Mouse (Mus musculus): ENCODE results near the gene Wfdc17.
A peak's percentile ranks its signal among the peaks of the same experiment; 100 is the strongest.

Wfdc17 gene

DNA sequence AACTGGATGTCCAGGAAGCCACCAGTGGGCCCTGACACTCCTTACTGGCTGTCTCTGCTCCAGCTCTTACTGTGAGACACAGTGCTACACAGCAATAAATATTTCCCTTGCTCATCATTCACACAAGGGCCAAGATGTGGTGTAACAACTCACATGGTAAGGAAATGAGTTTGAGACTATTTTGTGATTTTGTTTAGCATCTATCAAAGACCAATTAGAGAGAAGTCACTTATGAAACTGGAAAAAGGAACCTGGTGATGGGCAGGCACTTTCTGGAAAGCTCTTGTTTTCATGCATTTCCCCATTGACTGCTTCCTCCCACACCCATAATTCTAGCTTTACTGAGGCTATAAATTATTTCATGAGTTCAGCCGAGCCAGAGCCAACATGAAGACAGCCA, at the start of gene Wfdc17:
TSS of gene Wfdc17 (plus strand) at position 287 of the 400 bp plus-strand sequence.
- no peak for DNase-seq (ENCODE audit: low spot score)

DNA sequence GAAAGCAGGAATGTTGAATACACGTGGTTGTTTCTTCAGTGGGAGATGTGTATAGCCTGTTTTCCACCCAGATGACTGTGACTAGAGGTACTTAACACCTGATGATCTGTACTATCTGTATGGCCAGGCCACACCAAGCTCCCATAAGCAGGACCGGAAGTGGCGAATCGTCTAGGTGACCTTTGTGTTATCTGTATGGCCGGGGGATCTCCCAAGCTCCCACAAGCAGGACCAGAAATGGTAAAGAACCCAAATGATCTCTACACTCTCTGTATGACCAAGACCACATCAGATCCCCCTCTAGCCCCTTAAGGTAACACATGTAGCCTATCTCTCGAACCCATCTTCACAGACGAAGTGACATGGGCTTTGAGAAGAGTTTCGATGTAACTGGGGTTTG, 49.2 kb upstream of the Wfdc17 start:
- no peak for DNase-seq (ENCODE audit: low spot score)

DNA sequence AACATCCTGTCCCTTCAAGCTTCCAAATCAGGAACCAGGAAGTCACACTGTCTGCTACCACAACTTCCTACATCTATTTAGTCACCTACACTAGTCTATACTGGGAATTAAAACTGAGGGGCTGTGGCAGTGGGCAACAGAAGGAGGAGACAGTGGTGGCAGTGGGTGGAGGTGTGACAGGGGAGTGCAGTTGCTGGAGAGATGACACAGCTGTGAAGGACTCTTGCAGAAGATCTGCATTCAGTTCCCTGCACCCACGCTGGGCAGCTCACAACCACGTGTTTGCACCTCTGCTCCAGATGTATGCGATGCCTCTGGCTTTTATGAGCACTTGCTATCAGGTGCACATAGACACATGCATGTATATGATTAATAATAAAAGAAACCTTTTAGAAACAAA, 46.3 kb upstream of the Wfdc17 start:
- no peak for DNase-seq (ENCODE audit: low spot score)

- DNase-seq (ENCODE audit: low spot score), result no peak
These were observed 45.0 kb upstream of the Wfdc17 start for GRCm38 (mm10) chr11:83658797-83659196.

GRCm38 (mm10) chr11:83662204-83662603, 41.6 kb upstream of the Wfdc17 start, which contains the start of gene Ccl4:
Gene Ccl4 (plus strand): TSS chr11:83662584.
- no peak for DNase-seq (ENCODE audit: low spot score)

GRCm38 (mm10) chr11:83663532-83663931, 40.3 kb upstream of the Wfdc17 start:
- no peak for DNase-seq (ENCODE audit: low spot score)

GRCm38 (mm10) chr11:83671743-83672142, 32.0 kb upstream of the Wfdc17 start:
- DNase-seq (ENCODE audit: low spot score), result no peak

GRCm38 (mm10) chr11:83675665-83676064, 28.1 kb upstream of the Wfdc17 start:
- no peak for DNase-seq (ENCODE audit: low spot score)

GRCm38 (mm10) chr11:83689918-83690317, 13.9 kb upstream of the Wfdc17 start:
- no peak for DNase-seq (ENCODE audit: low spot score)

- DNase-seq (ENCODE audit: low spot score), result no peak
These were observed 11.8 kb upstream of the Wfdc17 start for GRCm38 (mm10) chr11:83692008-83692407.

GRCm38 (mm10) chr11:83708715-83709114, 4.9 kb downstream of the Wfdc17 start, which contains the start of gene Wfdc18:
Gene Wfdc18 (plus strand): TSS chr11:83709015.
- no peak for DNase-seq (ENCODE audit: low spot score)

DNA sequence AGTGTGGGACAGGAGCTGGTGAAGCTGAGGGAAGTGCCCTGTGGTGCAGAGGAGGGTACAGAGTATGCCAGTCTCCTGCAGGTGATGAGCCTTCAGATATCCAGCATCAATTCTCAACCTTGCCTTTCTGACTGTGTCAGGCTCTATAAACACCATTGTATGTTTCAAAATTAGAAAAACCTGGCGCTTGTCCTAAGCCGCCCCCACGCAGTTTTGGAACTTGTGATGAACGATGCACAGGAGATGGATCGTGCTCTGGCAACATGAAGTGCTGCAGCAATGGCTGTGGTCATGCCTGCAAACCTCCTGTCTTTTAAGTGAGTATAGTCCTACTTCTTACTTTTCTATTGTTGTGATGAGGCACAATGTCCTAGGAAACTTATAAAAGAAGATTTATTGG, 5.9 kb downstream of the Wfdc17 start:
- DNase-seq (ENCODE audit: low spot score), result no peak

- no peak for DNase-seq (ENCODE audit: low spot score)
These were observed 8.9 kb downstream of the Wfdc17 start for GRCm38 (mm10) chr11:83712671-83713070.

- DNase-seq (ENCODE audit: low spot score), result no peak
These were observed 10.1 kb downstream of the Wfdc17 start for GRCm38 (mm10) chr11:83713925-83714324.

GRCm38 (mm10) chr11:83717042-83717665, 13.4 kb downstream of the Wfdc17 start:
- no peak for DNase-seq (ENCODE audit: low spot score)

DNA sequence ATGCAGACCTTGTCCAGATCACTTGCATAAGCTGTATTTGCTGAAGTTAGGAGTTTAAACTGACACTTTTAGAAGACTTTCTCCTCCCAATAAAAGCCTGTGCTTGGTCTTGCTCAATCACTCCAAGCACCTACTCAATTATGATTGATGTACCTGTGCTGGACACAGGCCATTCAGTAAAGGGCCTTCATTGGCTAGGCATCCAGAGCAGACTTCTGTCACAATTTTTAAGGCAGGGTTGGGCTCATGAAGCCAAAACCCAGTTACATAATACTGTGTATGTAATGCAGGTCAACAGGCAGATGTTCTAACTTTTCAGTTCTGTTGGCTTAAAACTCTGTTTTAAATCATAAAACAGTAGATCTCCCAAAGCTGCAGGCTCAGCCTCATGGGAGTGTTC, 17.0 kb downstream of the Wfdc17 start:
- no peak for DNase-seq (ENCODE audit: low spot score)

DNA sequence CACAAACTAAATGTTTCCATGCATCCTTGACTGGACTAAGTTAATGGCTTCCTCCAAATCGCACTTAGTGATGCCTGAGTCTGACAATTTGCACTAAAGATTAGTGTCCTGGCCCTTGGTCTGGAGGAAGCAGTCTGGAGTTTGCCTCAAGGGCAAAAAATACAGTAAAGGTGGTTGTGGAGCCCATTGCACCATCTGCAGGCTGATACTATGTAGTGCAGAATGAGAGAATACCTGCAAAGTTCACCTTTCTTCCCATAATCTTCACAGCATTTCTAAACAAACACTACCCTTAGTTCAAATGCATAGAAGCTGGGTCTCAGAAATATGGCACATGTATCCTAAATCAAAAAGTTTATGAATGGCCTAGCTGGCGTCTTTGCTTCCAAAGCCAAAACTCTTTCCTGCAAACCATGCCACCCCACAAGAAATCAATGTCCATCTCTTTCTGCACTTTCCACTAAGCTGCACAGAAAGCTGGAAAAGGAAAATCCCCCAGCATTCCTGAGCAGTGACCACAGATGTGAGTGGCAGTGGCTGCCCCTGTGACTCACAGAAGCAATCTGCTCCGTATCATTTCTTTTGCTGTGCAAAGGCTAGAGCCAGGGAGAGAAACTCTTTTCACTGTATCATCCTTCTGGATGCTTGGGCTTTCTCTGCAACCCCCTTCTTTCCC, 25.1 kb downstream of the Wfdc17 start:
- DNase-seq (ENCODE audit: low spot score), result no peak

- DNase-seq (ENCODE audit: low spot score), result no peak
These were observed 27.3 kb downstream of the Wfdc17 start for GRCm38 (mm10) chr11:83731116-83731515.

DNA sequence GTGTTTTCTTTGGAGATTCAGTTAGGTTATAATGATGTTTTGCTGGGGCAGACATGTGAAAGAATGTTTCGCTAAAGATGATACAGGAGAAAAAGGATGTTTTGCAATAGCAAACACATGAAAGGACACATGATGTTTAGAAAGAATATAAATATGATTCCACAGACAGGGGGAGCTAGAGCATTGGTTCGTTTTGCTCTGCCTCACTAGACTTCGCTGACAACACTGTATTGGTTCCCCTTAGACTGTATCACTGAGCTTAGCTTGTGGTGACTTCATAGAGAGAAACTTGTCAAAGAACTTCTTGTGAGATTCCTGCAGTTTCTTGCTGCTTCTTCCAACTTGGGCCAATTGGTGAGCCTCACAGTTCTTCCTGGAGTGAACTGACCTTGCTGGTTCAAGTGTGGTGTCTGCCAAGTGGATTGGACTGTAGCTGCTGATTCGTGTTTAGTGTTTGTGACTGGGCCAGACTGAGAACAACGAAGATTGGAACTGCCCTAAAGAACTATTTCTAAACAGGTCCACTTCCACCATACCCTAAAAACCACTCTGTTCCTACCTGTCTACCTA, 29.4 kb downstream of the Wfdc17 start:
- DNase-seq (ENCODE audit: low spot score), result no peak

DNA sequence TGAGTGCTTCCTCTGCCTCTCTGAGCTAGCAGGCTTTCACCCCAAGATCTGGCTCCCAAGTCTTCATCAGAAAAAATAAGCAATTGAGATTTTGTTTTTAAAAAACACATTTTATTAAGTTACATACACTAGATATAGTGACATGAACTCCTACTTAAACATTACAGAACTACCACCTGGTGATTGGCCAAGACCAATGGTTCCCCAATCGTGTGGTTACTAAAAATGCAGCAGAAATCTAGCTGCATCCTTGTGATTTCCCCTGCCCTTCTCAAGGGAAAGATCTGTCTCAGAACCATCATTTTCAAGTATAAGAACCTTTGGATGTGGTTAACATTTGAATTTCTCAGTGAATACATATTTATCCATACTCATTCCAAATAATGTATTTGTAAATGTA, 30.4 kb downstream of the Wfdc17 start:
- DNase-seq (ENCODE audit: low spot score), result no peak

DNA sequence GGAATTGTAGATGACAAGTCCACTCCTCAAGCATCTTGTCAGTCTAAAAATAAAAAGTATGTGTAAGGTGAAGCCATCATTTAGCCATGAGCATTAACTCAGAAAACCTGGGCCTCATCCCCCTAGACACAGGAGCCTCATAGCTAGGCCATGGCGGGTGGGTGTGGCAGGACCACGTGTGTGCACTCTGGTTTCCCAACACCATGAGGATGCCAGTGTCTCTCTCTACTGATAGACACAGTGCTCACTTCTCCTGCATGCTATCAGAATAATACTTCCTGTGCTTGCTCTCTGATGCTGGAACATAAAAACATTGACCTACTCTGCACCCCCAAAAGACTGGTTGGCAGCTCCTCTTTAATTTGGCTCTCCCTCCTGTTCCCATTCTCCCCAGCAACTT, 32.1 kb downstream of the Wfdc17 start:
- DNase-seq (ENCODE audit: low spot score), result no peak

- DNase-seq (ENCODE audit: low spot score), result no peak
These were observed 33.3 kb downstream of the Wfdc17 start for GRCm38 (mm10) chr11:83737109-83737558.

GRCm38 (mm10) chr11:83739241-83739640, 35.5 kb downstream of the Wfdc17 start:
- peak; percentile 90 for DNase-seq (ENCODE audit: low spot score)

All from layer of hippocampus, adult 9-10 months (tissue).